Comparison of ENCODE assay signal across 8 mouse cellular contexts in genomic region chr1:175028716-175029204, GRCm38 (mm10).
DNase-seq lines count a peak whose midpoint lies in the region; ATAC-seq and TF ChIP-seq lines count a peak whose summit lies in the region.

No protein-coding gene starts in this region.

- no peak for DNase-seq in heart, adult 11 months
- DNase-seq in WW6 (ENCODE audit: low read depth, low spot score), result peak; percentile 29
- DNase-seq in forebrain, postnatal 0 days, result peak; percentile 22
- no peak for DNase-seq in lung, postnatal 14 days
- no peak for DNase-seq in right cerebral cortex, adult 2 months (ENCODE audit: low spot score in 2 of 2)

- TF ChIP-seq CTCF in forebrain, postnatal 0 days (IDR thresholded peaks at IDR 0.05; ENCODE audit: low read depth), result 0 out of 2 replicates have a peak, but pooled peaks have one; percentile 7

- no peak; the same call in 1 of the 2 replicates for ATAC-seq in heart, embryonic 11.5 days (replicated peaks; ENCODE audit: insufficient number of reproducible peaks, low FRiP score, low TSS enrichment)
- ATAC-seq in forebrain, postnatal 0 days, result peak; percentile 46
- peak; percentile 64 for ATAC-seq in midbrain, embryonic 15.5 days (replicated peaks)
- no peak for ATAC-seq in erythroid progenitor cell, adult 5-6 weeks (replicated peaks; ENCODE audit: low FRiP score, poor library complexity, severe bottlenecking)

- WGBS in heart, embryonic 11.5 days (ENCODE audit: insufficient replicate concordance), result 12% methylated on average over 9 of the region's 9 CpGs
- WGBS in forebrain, postnatal 0 days, result 21% methylated on average over 9 of the region's 9 CpGs
- 17% methylated on average over 9 of the region's 9 CpGs for WGBS in midbrain, embryonic 15.5 days

- H3K27ac ChIP-seq in heart, embryonic 11.5 days (ENCODE audit: low read depth, low read length), result no peak overlapping the region
- H3K27ac ChIP-seq in forebrain, postnatal 0 days (ENCODE audit: low read depth, low read length), result no peak overlapping the region
- H3K27ac ChIP-seq in midbrain, embryonic 15.5 days, result no peak overlapping the region

- peak overlapping the region; percentile 39; the same call in 1 of the 2 replicates for H3K9ac ChIP-seq in heart, embryonic 11.5 days (ENCODE audit: low read depth, low read length)
- H3K9ac ChIP-seq in forebrain, postnatal 0 days, result no peak overlapping the region
- no peak overlapping the region for H3K9ac ChIP-seq in midbrain, embryonic 15.5 days

- no peaks in the 10 kb centered on the region for H3K36me3 ChIP-seq in heart, embryonic 11.5 days (ENCODE audit: control insufficient read depth, insufficient read depth, low read length)
- no peaks in the 10 kb centered on the region for H3K36me3 ChIP-seq in forebrain, postnatal 0 days (ENCODE audit: insufficient read depth)
- H3K36me3 ChIP-seq in midbrain, embryonic 15.5 days (replicated peaks), result no peaks in the 10 kb centered on the region

- no peaks in the 10 kb centered on the region for H3K9me3 ChIP-seq in heart, embryonic 11.5 days (replicated peaks; ENCODE audit: control insufficient read depth, low read length)
- no peaks in the 10 kb centered on the region for H3K9me3 ChIP-seq in forebrain, postnatal 0 days (ENCODE audit: low read length)
- H3K9me3 ChIP-seq in midbrain, embryonic 15.5 days, result no peaks in the 10 kb centered on the region

- H3K4me1 ChIP-seq in heart, embryonic 11.5 days (ENCODE audit: control insufficient read depth, insufficient read depth, low read length), result peaks cover 3% of the 10 kb centered on the region; the same call in 1 of the 2 replicates
- H3K4me1 ChIP-seq in forebrain, postnatal 0 days (ENCODE audit: insufficient read depth), result peaks cover 7% of the 10 kb centered on the region; the same call in 1 of the 2 replicates
- peaks cover 7% of the 10 kb centered on the region; the same call in 1 of the 2 replicates for H3K4me1 ChIP-seq in midbrain, embryonic 15.5 days

- no peaks in the 10 kb centered on the region for H3K27me3 ChIP-seq in heart, embryonic 11.5 days (ENCODE audit: control insufficient read depth, insufficient read depth, low read length)
- no peaks in the 10 kb centered on the region for H3K27me3 ChIP-seq in forebrain, postnatal 0 days (ENCODE audit: insufficient read depth, low read length)
- no peaks in the 10 kb centered on the region for H3K27me3 ChIP-seq in midbrain, embryonic 15.5 days (replicated peaks)

- no peak overlapping the region for H3K4me3 ChIP-seq in heart, embryonic 11.5 days (ENCODE audit: low read depth, low read length)
- no peak overlapping the region for H3K4me3 ChIP-seq in forebrain, postnatal 0 days (ENCODE audit: low read depth, low read length)
- no peak overlapping the region for H3K4me3 ChIP-seq in midbrain, embryonic 15.5 days

- peak overlapping the region; percentile 19; the same call in 1 of the 2 replicates for H3K4me2 ChIP-seq in heart, embryonic 11.5 days
- no peak overlapping the region for H3K4me2 ChIP-seq in forebrain, postnatal 0 days (ENCODE audit: low read depth)
- H3K4me2 ChIP-seq in midbrain, embryonic 15.5 days, result no peak overlapping the region

Comparison
In these comparisons a context has a peak if more than half of its experiments do, and no peak if none do; other contexts are left out.
1. ATAC-seq: peak in forebrain, postnatal 0 days (single experiment) and midbrain, embryonic 15.5 days (single experiment); none in heart, embryonic 11.5 days (single experiment) and erythroid progenitor cell, adult 5-6 weeks (single experiment).
2. DNase-seq: peak in WW6 (single experiment) and forebrain, postnatal 0 days (single experiment); none in heart, adult 11 months (single experiment), lung, postnatal 14 days (single experiment) and right cerebral cortex, adult 2 months (0 of 2).